Mouse (Mus musculus): ENCODE data around the gene Nlrp6. TPM values are rescaled to one million over a fixed set of nuclear protein-coding genes. Genes with fewer than 3 reads are reported as not detected.

The Nlrp6 gene
- polyA plus RNA-seq, 1 experiment from 2014 or later, result 0.20 TPM

DNA sequence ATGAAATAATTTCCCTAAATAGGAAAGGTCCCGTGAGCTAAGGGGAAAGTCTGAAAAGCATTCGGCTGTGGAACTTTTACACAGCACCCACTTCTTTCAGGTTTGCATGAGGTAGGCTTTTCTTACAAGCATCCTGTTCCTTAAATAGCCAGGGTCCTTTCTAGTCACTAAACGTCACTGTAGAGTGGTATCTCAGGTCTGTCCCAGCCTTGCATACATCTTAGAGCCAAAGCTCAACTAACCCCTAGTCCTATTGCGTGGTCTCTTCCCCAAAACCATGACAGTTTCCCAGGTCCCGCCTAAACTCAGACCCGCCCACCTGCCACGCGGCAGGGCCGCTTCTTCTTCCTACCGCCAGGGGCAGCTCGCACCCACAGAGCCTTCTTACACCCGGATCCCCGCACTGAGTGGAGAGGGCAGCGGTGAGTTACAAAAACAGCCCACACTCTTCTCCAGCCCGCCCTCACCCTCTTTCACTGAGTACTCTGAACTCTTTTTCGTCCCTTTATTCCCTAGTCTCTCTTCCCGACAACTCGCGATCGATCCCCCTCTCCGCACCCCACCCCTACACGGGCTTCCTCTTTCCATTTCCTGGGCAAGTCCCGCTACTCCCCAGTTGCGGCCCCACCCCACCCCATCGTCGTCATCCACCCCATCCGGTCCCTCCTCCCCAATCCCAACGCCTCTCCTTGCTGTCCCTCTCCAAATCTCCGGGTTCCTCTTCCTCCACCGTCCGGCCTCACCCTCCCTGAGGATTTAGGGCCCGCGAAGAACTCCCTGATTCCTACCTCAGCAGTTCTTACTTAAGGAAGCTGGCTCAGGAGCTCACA lies 20.7 kb downstream of the Nlrp6 start, which contains the start of gene Pgghg:
Gene Pgghg (plus strand): TSS at position 170 of the 830 bp plus-strand sequence.
- 3% methylated on average over 33 of the region's 33 CpGs for WGBS
- H3K27me3 ChIP-seq (replicated peaks), result peaks cover 22% of the 10 kb centered on the region; the same call in 1 of the 2 replicates
- peak within 1 kb of the TSS; percentile 66 for H3K4me3 ChIP-seq
- H3K4me2 ChIP-seq, result peak within 1 kb of the TSS; percentile 77
- peak within 1 kb of the TSS; percentile 91 for H3K9ac ChIP-seq
- no peaks in the 10 kb centered on the region for H3K9me3 ChIP-seq
- H3K36me3 ChIP-seq, result peaks cover 17% of the 10 kb centered on the region
- peaks cover 38% of the 10 kb centered on the region for H3K4me1 ChIP-seq
- peak; percentile 79 for ATAC-seq (ENCODE audit: extremely low read depth, insufficient number of reproducible peaks, low FRiP score, low TSS enrichment)
- H3K27ac ChIP-seq (replicated peaks), result peak within 1 kb of the TSS; percentile 91

DNA sequence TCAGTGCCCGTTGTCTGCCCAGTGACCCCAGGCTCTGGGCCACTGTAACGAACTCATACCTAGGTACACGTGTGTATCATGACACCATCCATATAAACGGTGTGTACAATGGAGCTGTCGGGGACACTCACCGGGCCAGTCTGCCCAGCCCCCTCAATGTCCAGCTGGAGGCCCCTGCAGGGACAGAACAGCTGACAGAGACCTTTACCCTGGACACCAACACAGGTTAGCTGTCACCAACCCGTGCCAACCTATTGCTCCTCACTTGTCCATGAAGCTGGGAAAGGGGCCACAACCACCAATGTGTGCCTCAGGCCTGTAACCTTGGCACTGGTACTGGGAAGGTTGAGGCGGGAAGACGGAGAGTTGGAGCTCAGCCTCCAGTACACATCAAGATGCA lies 21.6 kb downstream of the Nlrp6 start:
- ATAC-seq (ENCODE audit: extremely low read depth, insufficient number of reproducible peaks, low FRiP score, low TSS enrichment), result no peak

DNA sequence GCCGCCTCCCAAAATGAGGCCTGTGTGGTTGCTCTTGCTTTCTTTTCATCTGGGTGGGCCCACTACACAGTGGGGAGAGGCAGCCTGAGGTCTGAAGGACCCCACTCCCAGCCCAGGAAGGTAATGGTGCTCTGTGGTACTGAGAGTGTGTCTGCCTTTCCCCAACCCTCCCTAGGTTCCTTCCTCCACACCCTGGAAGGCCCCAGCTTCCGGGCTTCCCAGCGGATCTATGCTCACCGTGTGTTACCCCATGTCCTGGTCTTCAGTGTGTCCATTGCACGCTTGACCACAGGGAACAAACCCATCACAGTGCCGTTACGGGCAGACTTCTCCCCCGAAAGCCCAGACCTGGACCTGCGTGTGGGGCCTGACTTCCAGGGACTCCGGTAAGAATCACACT lies 22.1 kb downstream of the Nlrp6 start:
- peak overlapping the region; percentile 77; the same call in 1 of the 2 replicates for H3K4me2 ChIP-seq
- peak overlapping the region; percentile 66; the same call in 1 of the 2 replicates for H3K4me3 ChIP-seq
- 0 out of 2 replicates have a peak overlapping the region, but pooled peaks have one; percentile 58 for H3K9ac ChIP-seq
- 84% methylated on average over 10 of the region's 10 CpGs for WGBS
- H3K27ac ChIP-seq (replicated peaks), result peak overlapping the region; percentile 91; the same call in 1 of the 2 replicates
- 0 out of 2 replicates have a peak, but pooled peaks cover 8% of the 10 kb centered on the region for H3K27me3 ChIP-seq (replicated peaks)
- no peaks in the 10 kb centered on the region for H3K9me3 ChIP-seq
- no peak for ATAC-seq (ENCODE audit: extremely low read depth, insufficient number of reproducible peaks, low FRiP score, low TSS enrichment)
- peaks cover 51% of the 10 kb centered on the region for H3K4me1 ChIP-seq
- peaks cover 31% of the 10 kb centered on the region for H3K36me3 ChIP-seq

More for the DNA sequence above, 21.6 kb downstream of the Nlrp6 start:
- Histone ChIP-seq H3K4me1 (peaks cover 46% of the 10 kb centered on the region), H3K27me3 (replicated peaks) (0 out of 2 replicates have a peak, but pooled peaks cover 13% of the 10 kb centered on the region), H3K4me2 (peak overlapping the region; percentile 77), H3K36me3 (peaks cover 26% of the 10 kb centered on the region), H3K9ac (peak overlapping the region; percentile 91), H3K4me3 (peak overlapping the region; percentile 66), H3K9me3 (no peaks in the 10 kb centered on the region), H3K27ac (replicated peaks) (peak overlapping the region; percentile 91)
- 58% methylated on average over 9 of the region's 9 CpGs for WGBS

DNA sequence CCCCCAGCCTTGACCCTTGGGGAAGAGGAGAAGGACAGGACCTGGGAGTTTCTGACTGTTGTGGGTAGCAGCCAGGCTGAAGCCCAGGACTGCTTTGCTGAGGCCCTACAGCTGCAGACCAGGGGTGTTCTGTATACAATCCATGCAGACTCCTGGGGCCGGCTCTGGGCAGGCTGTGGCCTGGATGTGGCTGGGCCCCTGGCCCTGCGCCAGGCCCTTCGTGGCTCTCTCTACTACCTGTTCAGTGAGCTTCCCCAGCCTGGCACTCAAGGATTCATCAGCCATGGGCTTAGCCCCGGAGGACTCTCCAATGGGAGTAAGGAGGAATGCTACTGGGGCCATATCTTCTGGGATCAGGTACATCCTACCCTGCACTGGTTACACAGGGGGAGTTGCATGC lies 22.7 kb downstream of the Nlrp6 start:
- WGBS, result 76% methylated on average over 4 of the region's 4 CpGs
- Histone ChIP-seq H3K36me3 (peaks cover 37% of the 10 kb centered on the region), H3K9me3 (no peaks in the 10 kb centered on the region), H3K27me3 (replicated peaks) (0 out of 2 replicates have a peak, but pooled peaks cover 6% of the 10 kb centered on the region), H3K9ac (peak overlapping the region; percentile 58; the same call in 1 of the 2 replicates), H3K4me3 (no peak overlapping the region), H3K4me2 (no peak overlapping the region), H3K4me1 (peaks cover 56% of the 10 kb centered on the region), H3K27ac (replicated peaks) (no peak overlapping the region)
- ATAC-seq (ENCODE audit: extremely low read depth, insufficient number of reproducible peaks, low FRiP score, low TSS enrichment), result no peak

DNA sequence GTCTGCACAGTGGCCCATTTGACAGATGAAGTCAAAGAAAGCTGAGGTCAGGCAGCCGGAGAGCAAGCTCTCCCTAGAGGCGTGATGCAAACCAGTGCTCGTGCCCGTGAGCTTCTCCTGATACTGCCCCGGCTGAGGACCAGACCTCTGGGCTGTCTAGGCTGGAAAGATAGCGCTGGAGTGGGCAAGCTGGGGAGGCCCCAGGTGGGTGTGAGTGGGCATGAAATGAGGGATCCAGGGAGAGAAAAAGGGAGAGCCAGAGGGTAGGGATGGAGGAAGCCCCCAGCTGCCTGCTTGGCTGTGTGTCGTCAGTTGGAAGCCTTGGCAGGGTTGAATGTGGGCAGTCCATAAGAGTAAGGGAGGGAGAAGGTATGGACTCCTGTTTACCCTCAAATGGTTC lies 23.5 kb downstream of the Nlrp6 start:
- 80% methylated on average over 7 of the region's 7 CpGs for WGBS

DNA sequence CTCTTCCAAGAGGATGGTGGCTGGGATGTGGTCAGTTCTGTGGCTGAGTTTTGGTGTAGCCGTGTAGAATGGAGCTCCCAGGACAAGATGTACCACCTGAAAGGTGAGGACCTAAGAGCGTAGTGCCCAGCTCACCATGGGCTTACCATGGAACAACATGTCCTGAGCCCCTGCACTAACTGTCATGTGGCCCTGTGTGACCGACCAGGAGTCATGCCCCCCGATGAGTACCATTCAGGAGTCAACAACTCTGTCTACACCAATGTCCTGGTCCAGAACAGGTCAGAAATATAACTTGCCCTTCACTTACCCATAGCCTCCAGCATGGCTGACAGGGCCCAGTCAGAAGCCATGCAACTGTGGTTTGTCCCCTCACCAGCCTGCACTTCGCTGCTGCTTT lies 24.5 kb downstream of the Nlrp6 start:
- H3K4me3 ChIP-seq, result no peak overlapping the region
- H3K4me2 ChIP-seq, result no peak overlapping the region
- H3K27ac ChIP-seq (replicated peaks), result no peak overlapping the region
- WGBS, result 89% methylated on average over 5 of the region's 5 CpGs
- H3K9me3 ChIP-seq, result no peaks in the 10 kb centered on the region
- ATAC-seq (ENCODE audit: extremely low read depth, insufficient number of reproducible peaks, low FRiP score, low TSS enrichment), result no peak
- peaks cover 51% of the 10 kb centered on the region for H3K4me1 ChIP-seq
- no peaks in the 10 kb centered on the region for H3K27me3 ChIP-seq (replicated peaks)
- no peak overlapping the region for H3K9ac ChIP-seq
- H3K36me3 ChIP-seq, result peaks cover 52% of the 10 kb centered on the region

More for the DNA sequence above, 23.5 kb downstream of the Nlrp6 start:
- ATAC-seq (ENCODE audit: extremely low read depth, insufficient number of reproducible peaks, low FRiP score, low TSS enrichment), result no peak
- no peaks in the 10 kb centered on the region for H3K9me3 ChIP-seq
- H3K9ac ChIP-seq, result no peak overlapping the region
- no peak overlapping the region for H3K4me2 ChIP-seq
- peaks cover 57% of the 10 kb centered on the region for H3K4me1 ChIP-seq
- peaks cover 45% of the 10 kb centered on the region for H3K36me3 ChIP-seq
- H3K27me3 ChIP-seq (replicated peaks), result 0 out of 2 replicates have a peak, but pooled peaks cover 6% of the 10 kb centered on the region
- H3K4me3 ChIP-seq, result no peak overlapping the region
- H3K27ac ChIP-seq (replicated peaks), result no peak overlapping the region

DNA sequence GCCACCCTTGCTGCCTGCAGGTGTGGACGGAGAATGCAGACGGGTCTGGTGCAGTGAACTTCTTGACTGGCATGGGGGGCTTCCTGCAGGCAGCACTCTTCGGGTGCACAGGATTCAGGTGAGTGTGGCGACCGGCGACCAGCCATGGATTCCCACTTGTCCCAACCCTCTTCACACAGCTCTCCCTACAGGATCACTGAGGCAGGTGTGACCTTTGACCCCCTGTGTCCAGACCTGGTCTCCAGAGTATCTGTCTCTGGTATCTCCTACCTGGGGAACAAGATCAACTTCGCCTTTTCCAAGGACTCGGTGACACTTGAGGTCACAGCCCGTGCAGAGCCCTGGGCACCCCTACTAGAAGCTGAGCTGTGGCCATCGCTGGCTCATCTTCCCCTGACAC lies 25.6 kb downstream of the Nlrp6 start:
- H3K4me1 ChIP-seq, result peaks cover 57% of the 10 kb centered on the region
- 83% methylated on average over 10 of the region's 10 CpGs for WGBS
- H3K27me3 ChIP-seq (replicated peaks), result no peaks in the 10 kb centered on the region
- no peak for ATAC-seq (ENCODE audit: extremely low read depth, insufficient number of reproducible peaks, low FRiP score, low TSS enrichment)
- no peaks in the 10 kb centered on the region for H3K9me3 ChIP-seq
- H3K36me3 ChIP-seq, result peaks cover 52% of the 10 kb centered on the region
- peak overlapping the region; percentile 71 for H3K27ac ChIP-seq (replicated peaks)
- no peak overlapping the region for H3K9ac ChIP-seq
- no peak overlapping the region for H3K4me3 ChIP-seq
- no peak overlapping the region for H3K4me2 ChIP-seq

DNA sequence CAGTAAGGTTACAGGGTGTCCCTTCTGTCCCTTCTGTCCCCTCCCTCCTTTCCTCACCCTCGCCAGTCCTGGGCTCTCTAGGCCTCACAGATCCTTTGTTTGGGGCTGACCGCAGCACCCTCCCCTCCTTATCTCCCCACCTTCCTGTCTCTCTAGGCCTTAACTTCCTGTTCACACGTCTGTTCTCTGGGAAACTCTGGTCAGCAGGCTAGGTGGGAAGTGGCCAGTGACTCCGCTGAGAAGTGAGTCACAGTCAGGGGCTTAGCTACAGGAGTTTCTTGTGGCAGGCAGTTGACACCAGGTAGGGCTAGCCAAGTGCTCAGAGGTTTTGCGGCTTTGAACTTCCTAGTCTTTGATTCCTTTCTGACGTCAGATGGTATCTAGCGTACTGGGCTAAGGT lies 26.3 kb downstream of the Nlrp6 start:
- WGBS, result 34% methylated on average over 7 of the region's 7 CpGs
- H3K27me3 ChIP-seq (replicated peaks), result no peaks in the 10 kb centered on the region
- H3K4me2 ChIP-seq, result no peak overlapping the region
- peaks cover 62% of the 10 kb centered on the region for H3K4me1 ChIP-seq
- no peak for ATAC-seq (ENCODE audit: extremely low read depth, insufficient number of reproducible peaks, low FRiP score, low TSS enrichment)
- H3K36me3 ChIP-seq, result peaks cover 52% of the 10 kb centered on the region
- H3K27ac ChIP-seq (replicated peaks), result peak overlapping the region; percentile 71
- H3K9me3 ChIP-seq, result no peaks in the 10 kb centered on the region
- peak overlapping the region; percentile 2; the same call in 1 of the 2 replicates for H3K9ac ChIP-seq
- no peak overlapping the region for H3K4me3 ChIP-seq

DNA sequence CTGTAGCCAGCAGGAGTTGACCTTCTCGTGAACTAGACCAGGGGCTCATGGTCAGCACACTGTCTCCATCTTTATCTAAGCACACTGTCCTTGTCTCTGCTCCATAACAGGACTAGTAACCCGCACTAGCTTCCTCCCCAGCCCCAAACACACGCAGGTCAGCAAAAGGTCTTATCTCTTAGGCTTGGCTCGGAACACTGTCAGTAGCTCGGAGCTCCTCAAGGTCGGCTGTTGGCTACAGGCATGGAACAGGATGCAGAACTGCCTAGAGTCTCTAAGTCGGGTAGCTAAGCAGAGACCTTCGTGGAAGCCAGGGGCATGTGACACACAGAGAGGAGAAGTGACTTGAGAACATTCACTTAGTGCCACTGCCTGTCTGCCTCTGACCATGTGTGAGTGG lies 27.5 kb downstream of the Nlrp6 start:
- Histone ChIP-seq H3K27ac (replicated peaks) (peak overlapping the region; percentile 71), H3K4me3 (no peak overlapping the region), H3K9ac (0 out of 2 replicates have a peak overlapping the region, but pooled peaks have one; percentile 19), H3K4me2 (no peak overlapping the region), H3K36me3 (peaks cover 58% of the 10 kb centered on the region), H3K27me3 (replicated peaks) (no peaks in the 10 kb centered on the region), H3K4me1 (peaks cover 59% of the 10 kb centered on the region), H3K9me3 (no peaks in the 10 kb centered on the region)
- ATAC-seq (ENCODE audit: extremely low read depth, insufficient number of reproducible peaks, low FRiP score, low TSS enrichment), result no peak
- 41% methylated on average over 8 of the region's 8 CpGs for WGBS

DNA sequence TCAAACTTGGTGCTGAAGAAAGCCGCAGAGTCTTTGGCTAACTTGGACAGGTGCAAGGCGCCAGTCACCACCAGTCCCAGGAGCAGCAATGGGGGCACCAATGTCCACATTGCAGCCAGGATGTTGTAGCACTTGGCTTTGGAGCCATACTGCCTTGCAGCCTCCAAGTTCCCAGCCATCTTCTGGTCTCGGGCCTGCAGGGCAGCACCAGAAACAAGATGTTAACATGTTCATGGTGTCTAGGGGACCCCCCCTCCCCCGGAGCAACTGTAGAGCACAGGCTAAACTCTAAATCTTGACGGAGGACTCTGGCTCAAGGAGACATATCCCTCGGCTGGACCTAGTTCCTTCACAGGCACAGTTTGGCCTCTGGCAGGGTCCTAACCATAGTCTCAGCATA lies 28.6 kb downstream of the Nlrp6 start:
- Histone ChIP-seq H3K4me3 (no peak overlapping the region), H3K4me1 (peaks cover 67% of the 10 kb centered on the region)

DNA sequence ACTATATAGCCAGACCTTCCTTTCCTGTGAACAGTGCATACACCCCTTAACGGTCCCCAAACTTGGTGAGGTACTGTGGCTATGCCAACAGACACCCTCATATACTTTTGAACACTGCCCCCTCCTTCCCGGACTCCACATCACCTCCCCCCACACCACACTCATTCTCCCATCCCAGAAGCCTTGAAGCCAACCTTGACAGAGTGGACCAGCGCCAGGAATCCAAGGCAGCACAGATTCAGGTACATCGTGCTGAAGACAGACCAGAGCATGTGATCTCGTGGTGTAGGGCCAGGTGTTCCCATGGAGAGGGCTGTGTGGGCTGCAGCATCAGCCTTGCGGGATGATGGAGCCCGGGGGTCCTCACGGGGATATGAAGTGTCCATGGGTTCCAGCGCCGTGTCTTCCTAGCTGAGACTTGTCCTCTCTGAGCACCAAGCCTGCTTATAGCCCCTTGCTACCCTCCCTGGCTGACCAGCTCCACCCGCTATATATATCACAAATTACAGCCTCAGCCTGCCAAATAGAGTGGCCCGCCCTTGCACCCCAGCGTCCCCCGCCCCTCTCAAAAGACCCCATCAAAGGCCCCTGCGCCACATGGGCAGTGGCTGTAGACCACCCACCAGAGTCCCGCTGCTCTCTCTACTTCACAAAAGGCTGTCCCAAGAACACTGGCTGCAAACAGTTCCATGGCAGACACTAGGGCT lies 29.3 kb downstream of the Nlrp6 start, which contains the start of gene Ifitm5:
Gene Ifitm5 (minus strand): TSS at position 468 of the 707 bp plus-strand sequence.
- Histone ChIP-seq H3K4me2 (0 out of 2 replicates have a peak within 1 kb of the TSS, but pooled peaks have one; percentile 1), H3K9ac (peak within 1 kb of the TSS; percentile 34; the same call in 1 of the 2 replicates)

More for the DNA sequence above, 28.6 kb downstream of the Nlrp6 start:
- no peak overlapping the region for H3K27ac ChIP-seq (replicated peaks)
- H3K4me2 ChIP-seq, result no peak overlapping the region
- H3K9me3 ChIP-seq, result no peaks in the 10 kb centered on the region
- H3K36me3 ChIP-seq, result peaks cover 61% of the 10 kb centered on the region
- WGBS, result 72% methylated on average over 6 of the region's 6 CpGs
- no peak overlapping the region for H3K9ac ChIP-seq
- ATAC-seq (ENCODE audit: extremely low read depth, insufficient number of reproducible peaks, low FRiP score, low TSS enrichment), result no peak
- H3K27me3 ChIP-seq (replicated peaks), result no peaks in the 10 kb centered on the region

More for the DNA sequence above, 29.3 kb downstream of the Nlrp6 start, which contains the start of gene Ifitm5:
- no peak for ATAC-seq (ENCODE audit: extremely low read depth, insufficient number of reproducible peaks, low FRiP score, low TSS enrichment)
- Histone ChIP-seq H3K4me1 (peaks cover 74% of the 10 kb centered on the region), H3K36me3 (peaks cover 58% of the 10 kb centered on the region), H3K27me3 (replicated peaks) (no peaks in the 10 kb centered on the region), H3K4me3 (no peak within 1 kb of the TSS), H3K9me3 (no peaks in the 10 kb centered on the region), H3K27ac (replicated peaks) (peak within 1 kb of the TSS; percentile 22)
- 78% methylated on average over 16 of the region's 16 CpGs for WGBS

All from heart, embryonic 13.5 days (tissue).